Mouse (Mus musculus): ENCODE results near the gene Polr2l.
"Not testable (repeated sequence)": the region's sequence is repeated elsewhere in the genome, so short reads cannot be mapped to it uniquely, and the experiment has no call there.

Polr2l gene

DNA sequence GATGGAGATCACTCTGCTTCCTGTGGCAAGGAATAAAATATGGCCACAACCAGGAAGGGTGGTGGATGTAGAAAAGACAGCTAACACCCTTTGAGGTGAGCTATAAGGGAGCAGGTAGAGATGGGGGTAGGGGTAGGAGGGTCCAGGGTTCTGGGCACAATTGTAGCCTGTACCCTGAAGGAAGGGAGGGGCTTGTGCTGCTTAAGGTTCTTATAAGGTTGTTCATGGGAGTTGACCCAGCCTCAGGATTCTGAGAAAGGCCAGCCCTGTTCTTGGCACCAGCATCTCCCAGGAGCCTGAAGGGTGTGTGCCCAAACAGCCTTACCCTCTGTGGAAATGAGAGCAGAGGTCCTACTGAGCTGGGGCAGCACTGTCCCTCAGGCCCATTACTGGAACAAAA is 23.0 kb downstream of the Polr2l start:
- DNase-seq (ENCODE audit: low read depth, low spot score) = no peak

- peak; percentile 94 for DNase-seq (ENCODE audit: low read depth, low spot score)
Measured at GRCm38 (mm10) chr7:141447110-141447991, 27.6 kb downstream of the Polr2l start, which contains the start of gene Rplp2. Gene Rplp2 (plus strand): TSS chr7:141447370.

DNA sequence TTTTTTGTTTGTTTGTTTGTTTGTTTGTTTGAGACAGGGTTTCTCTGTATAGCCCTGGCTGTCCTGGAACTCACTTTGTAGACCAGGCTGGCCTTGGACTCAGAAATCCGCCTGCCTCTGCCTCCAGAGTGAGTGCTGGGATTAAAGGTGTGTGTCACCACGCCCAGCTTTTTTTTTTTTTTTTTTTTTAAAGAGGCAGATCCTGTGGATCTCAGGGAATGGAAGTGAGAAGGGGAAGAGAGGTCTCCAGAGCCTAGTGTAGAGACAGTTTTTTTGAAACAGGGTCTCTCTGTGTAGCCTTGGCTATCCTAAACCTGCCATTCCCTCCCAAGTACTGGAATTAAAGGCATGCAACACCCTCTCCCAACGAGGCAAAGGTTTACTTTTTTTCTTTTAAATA is 28.6 kb downstream of the Polr2l start:
- DNase-seq (ENCODE audit: low read depth, low spot score) = not testable (repeated sequence)

GRCm38 (mm10) chr7:141443828-141444237 is 31.1 kb downstream of the Polr2l start, which contains the start of gene Pidd1:
Gene Pidd1 (minus strand): TSS chr7:141444025.
- peak; percentile 78 for DNase-seq (ENCODE audit: low read depth, low spot score)

DNA sequence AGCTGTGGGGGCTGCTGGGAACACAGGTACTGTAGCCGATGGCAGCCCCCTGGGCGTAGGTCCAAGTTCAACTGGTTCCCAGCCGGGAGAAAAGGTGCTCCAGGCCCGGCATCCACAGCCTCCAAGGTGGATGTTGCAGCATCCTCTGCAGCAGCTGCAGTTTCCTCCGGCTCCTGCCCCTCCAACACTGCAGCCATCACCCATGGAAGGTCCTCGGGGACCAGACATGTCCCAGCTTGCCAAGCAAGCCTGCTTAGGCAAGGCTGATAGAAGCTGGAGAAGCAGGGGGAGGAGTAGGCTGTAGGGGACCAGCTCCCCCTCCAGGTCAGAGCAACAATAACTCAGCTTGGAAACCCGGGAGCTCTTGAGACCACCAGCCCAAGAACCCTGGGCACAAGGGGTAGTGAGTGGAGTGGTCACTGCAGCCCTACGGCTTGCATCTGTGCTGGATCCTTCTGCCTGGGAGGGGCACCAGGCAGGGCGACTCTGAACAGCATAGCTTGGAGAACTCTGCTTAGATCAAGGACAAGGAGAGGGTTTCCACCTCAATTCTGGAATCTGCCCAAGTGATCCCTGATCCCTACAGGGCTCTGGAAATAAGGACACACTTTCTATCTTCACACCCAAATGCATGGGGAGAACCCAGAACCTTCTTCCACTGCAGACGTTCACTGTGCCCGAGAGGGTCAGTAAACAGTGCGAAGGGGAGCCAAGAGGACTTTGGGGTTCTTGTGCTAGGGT is 31.7 kb downstream of the Polr2l start:
- DNase-seq (ENCODE audit: low read depth, low spot score) = peak; percentile 38

- no peak for DNase-seq (ENCODE audit: low read depth, low spot score)
Measured at GRCm38 (mm10) chr7:141442199-141442598, 32.7 kb downstream of the Polr2l start.

GRCm38 (mm10) chr7:141441460-141441859 is 33.5 kb downstream of the Polr2l start:
- DNase-seq (ENCODE audit: low read depth, low spot score) = no peak

- DNase-seq (ENCODE audit: low read depth, low spot score) = peak; percentile 73
Measured at GRCm38 (mm10) chr7:141440613-141441012, 34.3 kb downstream of the Polr2l start.

GRCm38 (mm10) chr7:141439811-141440210 is 35.1 kb downstream of the Polr2l start:
- no peak for DNase-seq (ENCODE audit: low read depth, low spot score)

GRCm38 (mm10) chr7:141439140-141439679 is 35.7 kb downstream of the Polr2l start:
- no peak for DNase-seq (ENCODE audit: low read depth, low spot score)

DNA sequence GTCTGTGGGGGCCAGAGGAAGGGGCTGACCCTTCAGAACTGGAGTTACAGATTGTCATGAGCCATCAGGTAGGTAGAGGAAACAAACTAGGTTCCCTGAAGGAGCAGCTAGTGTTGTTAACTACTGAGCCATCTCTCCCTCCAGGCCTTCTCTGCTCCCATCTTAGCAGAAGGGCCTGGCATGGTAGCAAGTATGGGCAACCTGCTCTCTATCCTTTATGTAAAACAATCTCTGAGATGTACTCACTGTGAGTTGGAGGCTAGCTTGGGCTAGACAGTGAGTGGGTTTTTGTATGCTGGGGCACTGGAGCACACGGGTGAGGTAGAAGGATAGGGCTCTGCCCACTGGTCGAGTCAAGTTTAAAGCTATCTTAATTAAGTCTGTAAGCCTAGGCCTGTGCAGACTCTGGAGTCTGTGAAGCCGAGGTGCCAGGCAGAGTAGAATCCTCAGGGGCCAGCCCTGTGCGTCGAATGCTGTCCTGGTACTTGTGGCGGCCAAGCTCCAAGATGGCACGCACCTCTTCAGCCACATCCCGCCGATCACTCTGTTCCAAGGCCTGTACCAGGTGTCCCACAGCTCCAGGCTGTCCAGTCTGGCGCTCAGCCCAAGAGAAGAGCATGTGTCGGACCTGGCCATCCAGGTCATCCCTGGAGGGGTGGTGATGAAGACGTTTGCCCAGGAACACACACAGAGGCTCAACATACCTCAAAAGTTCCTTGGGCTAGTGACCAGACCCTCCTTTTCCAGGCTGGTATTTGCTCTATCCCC is 36.5 kb downstream of the Polr2l start:
- DNase-seq (ENCODE audit: low read depth, low spot score) = no peak

- peak; percentile 88 for DNase-seq (ENCODE audit: low read depth, low spot score)
Measured at GRCm38 (mm10) chr7:141437178-141438120, 37.5 kb downstream of the Polr2l start, which contains the start of gene Slc25a22. Gene Slc25a22 (minus strand): TSS chr7:141437892.

DNA sequence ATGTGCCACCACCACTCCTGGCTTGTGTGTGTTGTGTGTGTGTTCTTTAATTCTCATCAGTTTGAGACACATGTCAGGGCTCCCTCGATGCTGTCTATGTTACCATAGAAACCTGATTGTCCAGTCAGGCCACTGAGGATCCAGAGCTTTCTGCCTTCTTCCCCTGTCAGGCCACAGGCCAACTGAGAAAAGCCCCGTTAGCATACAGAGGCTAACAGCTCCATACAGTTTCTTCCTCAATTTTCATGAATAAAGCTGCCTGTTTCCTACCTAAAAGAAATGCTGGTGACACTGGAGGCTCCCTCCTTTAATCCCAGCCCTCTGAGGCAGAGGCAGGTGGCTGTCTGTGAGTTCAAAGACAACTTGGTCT is 38.4 kb downstream of the Polr2l start:
- DNase-seq (ENCODE audit: low read depth, low spot score) = no peak

DNA sequence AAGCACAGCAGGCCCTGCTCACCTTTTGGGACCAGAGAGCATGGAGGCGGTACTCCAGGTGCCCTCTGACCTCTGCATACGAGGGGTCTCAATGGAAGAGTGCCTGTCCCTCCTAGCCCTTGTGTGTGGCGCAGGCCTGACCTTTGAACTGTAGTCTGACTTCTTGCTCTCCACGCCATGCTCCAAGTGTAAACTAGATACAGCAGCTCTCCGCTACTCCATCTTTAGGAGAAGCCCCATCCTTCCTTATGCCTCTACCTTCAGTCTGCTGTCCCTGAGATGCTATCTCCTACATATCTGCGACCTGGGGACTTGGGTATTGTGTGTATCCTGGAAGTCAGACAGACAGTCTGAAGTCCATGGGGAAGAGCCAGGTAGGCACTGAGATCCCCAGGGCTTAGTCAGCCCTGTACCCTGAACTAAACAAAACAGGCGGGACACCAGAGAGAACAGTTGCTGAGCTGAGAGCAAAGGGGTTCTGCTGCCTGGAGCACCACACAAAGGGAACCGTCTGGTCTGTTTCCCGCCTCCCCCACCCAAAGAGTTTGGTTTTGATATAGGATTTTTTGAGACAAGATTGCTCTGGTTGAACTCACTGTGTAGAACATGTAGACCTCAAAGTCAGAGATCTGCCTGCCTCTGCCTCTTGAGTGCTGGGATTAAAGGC is 38.9 kb downstream of the Polr2l start:
- DNase-seq (ENCODE audit: low read depth, low spot score) = no peak

- DNase-seq (ENCODE audit: low read depth, low spot score) = peak; percentile 84
Measured at GRCm38 (mm10) chr7:141435129-141435855, 39.6 kb downstream of the Polr2l start.

DNA sequence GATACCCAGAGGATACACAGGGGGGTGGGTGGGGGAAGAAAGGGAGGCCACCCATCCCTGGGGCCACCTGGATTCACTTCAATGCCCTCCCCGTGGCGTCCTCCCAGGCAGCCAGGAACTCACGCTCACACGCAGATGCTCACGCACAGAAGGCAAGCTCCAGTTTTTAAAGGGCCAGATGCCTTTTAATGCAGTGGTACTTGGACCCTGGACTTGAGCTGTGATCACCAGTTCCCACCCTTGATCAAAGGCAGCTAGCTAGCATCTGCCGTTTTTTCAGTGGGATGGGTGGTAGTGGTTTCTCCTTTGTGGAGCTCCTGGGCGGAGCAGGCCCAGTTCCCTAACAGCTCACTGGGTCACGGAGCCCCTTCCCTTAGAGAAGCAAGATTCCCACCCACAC is 40.5 kb downstream of the Polr2l start:
- DNase-seq (ENCODE audit: low read depth, low spot score) = peak; percentile 54

- no peak for DNase-seq (ENCODE audit: low read depth, low spot score)
Measured at GRCm38 (mm10) chr7:141433517-141434400, 41.2 kb downstream of the Polr2l start.
